Mouse (Mus musculus) cerebellum, adult 2 months (tissue): ENCODE data around the gene 1810062G17Rik.

Source experiments
- CTCF ChIP-seq: fragments of 200-500 bp; IDR thresholded peaks from 2 replicates; pipeline ENCODE4 v1.5.1; 2011; ENCODE audit warnings: low read depth, mild to moderate bottlenecking, control low read depth, low read length, moderate library complexity, borderline replicate concordance; ENCODE audit not compliant: insufficient read depth
- POLR2A ChIP-seq: fragments of 200-500 bp; IDR thresholded peaks from 2 replicates; pipeline ENCODE4 v1.6.1; 2011; ENCODE audit warnings: low read length, control low read depth, borderline replicate concordance; ENCODE audit not compliant: insufficient read depth

GRCm38 (mm10) chr3:36505809-36506735 lies 30.3 kb downstream of the 1810062G17Rik start:
- TF ChIP-seq CTCF (no peak), POLR2A (no peak)
